8 mouse cellular contexts compared by ENCODE assay signal in genomic region chrX:20364391-20365365, GRCm38 (mm10). TPM values are rescaled to one million over a fixed set of nuclear protein-coding genes. Genes with fewer than 3 reads are reported as not detected.
A peak's percentile ranks its signal among the peaks of the same experiment; 100 is the strongest.
DNase-seq lines count a peak whose midpoint lies in the region; ATAC-seq and TF ChIP-seq lines count a peak whose summit lies in the region.

TSS of gene Rp2 (plus strand) at chrX:20364481.

- TF ChIP-seq POLR2A in CH12.LX (IDR thresholded peaks at IDR 0.05; ENCODE audit: low read depth, low read length): peak; percentile 68
- TF ChIP-seq POLR2A in testis, adult 2 months (IDR thresholded peaks at IDR 0.05; ENCODE audit: control insufficient read depth, low read depth, low read length): no peak; the same call in 1 of the 2 replicates

- peaks cover 23% of the 10 kb centered on the region for H3K79me2 ChIP-seq in CH12.LX (replicated peaks; ENCODE audit: control insufficient read depth, extremely low read depth, insufficient read depth, poor library complexity, severe bottlenecking)

- H3K9me3 ChIP-seq in CH12.LX (replicated peaks; ENCODE audit: low read length): no peaks in the 10 kb centered on the region
- no peaks in the 10 kb centered on the region for H3K9me3 ChIP-seq in forebrain, embryonic 11.5 days (ENCODE audit: control insufficient read depth, low read length)
- no peaks in the 10 kb centered on the region for H3K9me3 ChIP-seq in heart, embryonic 16.5 days (replicated peaks; ENCODE audit: control insufficient read depth, low read length)
- H3K9me3 ChIP-seq in liver, embryonic 16.5 days (replicated peaks; ENCODE audit: control insufficient read depth, low read length): no peaks in the 10 kb centered on the region
- no peaks in the 10 kb centered on the region for H3K9me3 ChIP-seq in neural tube, embryonic 13.5 days

- TF ChIP-seq EP300 in CH12.LX (IDR thresholded peaks at IDR 0.05; ENCODE audit: low read length): no peak

- dilution Hi-C loops in CH12.LX (cut with MboI; ENCODE audit: extremely low pct_ligation_motif_present, extremely low pct_unique_long_range_greater_than_20kb, low sequenced_read_pairs): no loop called here

- in situ Hi-C loops in CH12.LX (cut with MboI; ENCODE audit: low pct_ligation_motif_present, low pct_unique_long_range_greater_than_20kb, low sequenced_read_pairs): loop anchor here (25.0 kb wide), 1 partner anchor 198 kb away; no protein-coding TSS in a partner anchor

- H3K27me3 ChIP-seq in CH12.LX (replicated peaks): no peaks in the 10 kb centered on the region
- H3K27me3 ChIP-seq in forebrain, embryonic 11.5 days (ENCODE audit: control insufficient read depth, insufficient read depth, low read length): no peaks in the 10 kb centered on the region
- no peaks in the 10 kb centered on the region for H3K27me3 ChIP-seq in heart, embryonic 16.5 days (ENCODE audit: control insufficient read depth, insufficient read depth, low read length)
- no peaks in the 10 kb centered on the region for H3K27me3 ChIP-seq in liver, embryonic 16.5 days (ENCODE audit: control insufficient read depth, insufficient read depth, low read depth, low read length)
- no peaks in the 10 kb centered on the region for H3K27me3 ChIP-seq in neural tube, embryonic 13.5 days
- H3K27me3 ChIP-seq in testis, adult 2 months (ENCODE audit: control insufficient read depth, insufficient read depth, low read length): no peaks in the 10 kb centered on the region

- TF ChIP-seq CTCF in CH12.LX (conservative IDR thresholded peaks at IDR 0.05 in 1 of 2, IDR thresholded peaks at IDR 0.05 in 1 of 2; ENCODE audit: low read depth in 2 of 2, low read length in 2 of 2): no peak
- no peak for TF ChIP-seq CTCF in testis, adult 2 months (IDR thresholded peaks at IDR 0.05; ENCODE audit: control insufficient read depth, insufficient read depth, insufficient replicate concordance, low read depth, low read length)

- peaks cover 0 to 13% of the 10 kb centered on the region in 2 experiments; a peak in 1 of 4 replicates for H3K4me1 ChIP-seq in CH12.LX (ENCODE audit: control insufficient read depth in 1 of 2, insufficient read depth in 2 of 2)
- no peaks in the 10 kb centered on the region for H3K4me1 ChIP-seq in forebrain, embryonic 11.5 days (replicated peaks; ENCODE audit: control insufficient read depth, insufficient read depth, low read length)
- H3K4me1 ChIP-seq in heart, embryonic 16.5 days (ENCODE audit: control insufficient read depth, insufficient read depth, low read length): no peaks in the 10 kb centered on the region
- H3K4me1 ChIP-seq in liver, embryonic 16.5 days (ENCODE audit: control insufficient read depth, low read depth, low read length): no peaks in the 10 kb centered on the region; the same call in 1 of the 2 replicates
- H3K4me1 ChIP-seq in neural tube, embryonic 13.5 days (replicated peaks): peaks cover 10% of the 10 kb centered on the region
- no peaks in the 10 kb centered on the region for H3K4me1 ChIP-seq in testis, adult 2 months (ENCODE audit: control insufficient read depth, insufficient read depth, low read length)

- no peaks in the 10 kb centered on the region for H3K36me3 ChIP-seq in CH12.LX (replicated peaks in 1 of 2; ENCODE audit: control insufficient read depth in 1 of 2, insufficient read depth in 1 of 2, low read length in 1 of 2)
- H3K36me3 ChIP-seq in forebrain, embryonic 11.5 days (ENCODE audit: control insufficient read depth, insufficient read depth, low read length): no peaks in the 10 kb centered on the region
- H3K36me3 ChIP-seq in heart, embryonic 16.5 days (ENCODE audit: control insufficient read depth, insufficient read depth): no peaks in the 10 kb centered on the region
- H3K36me3 ChIP-seq in liver, embryonic 16.5 days (ENCODE audit: control insufficient read depth, insufficient read depth): no peaks in the 10 kb centered on the region
- no peaks in the 10 kb centered on the region for H3K36me3 ChIP-seq in neural tube, embryonic 13.5 days
- H3K36me3 ChIP-seq in testis, adult 2 months (ENCODE audit: control insufficient read depth, insufficient read depth, low read length): no peaks in the 10 kb centered on the region

- H3K4me2 ChIP-seq in CH12.LX (ENCODE audit: insufficient read depth, low read depth, poor library complexity, severe bottlenecking): peak within 1 kb of the TSS; percentile 38; the same call in 1 of the 2 replicates
- H3K4me2 ChIP-seq in forebrain, embryonic 11.5 days (ENCODE audit: low read depth, low read length, severe bottlenecking): peak within 1 kb of the TSS; percentile 48
- H3K4me2 ChIP-seq in heart, embryonic 16.5 days (ENCODE audit: low read depth, low read length): peak within 1 kb of the TSS; percentile 68
- H3K4me2 ChIP-seq in liver, embryonic 16.5 days (ENCODE audit: low read depth, low read length): peak within 1 kb of the TSS; percentile 67
- peak within 1 kb of the TSS; percentile 58 for H3K4me2 ChIP-seq in neural tube, embryonic 13.5 days

- peak within 1 kb of the TSS; percentile 71 to 98 (median 76) for H3K4me3 ChIP-seq in CH12.LX (replicated peaks in 1 of 3; ENCODE audit: low read depth in 2 of 3, low read length in 2 of 3, poor library complexity in 1 of 3)
- peak within 1 kb of the TSS; percentile 50 for H3K4me3 ChIP-seq in forebrain, embryonic 11.5 days (ENCODE audit: low read depth, low read length)
- H3K4me3 ChIP-seq in heart, embryonic 16.5 days (ENCODE audit: low read length): peak within 1 kb of the TSS; percentile 74
- H3K4me3 ChIP-seq in liver, embryonic 16.5 days (ENCODE audit: low read depth, low read length): peak within 1 kb of the TSS; percentile 75
- H3K4me3 ChIP-seq in neural tube, embryonic 13.5 days: peak within 1 kb of the TSS; percentile 62
- H3K4me3 ChIP-seq in testis, adult 2 months (ENCODE audit: control insufficient read depth, low read depth, low read length): peak within 1 kb of the TSS; percentile 94

- no peak for TF ChIP-seq RAD21 in CH12.LX (IDR thresholded peaks at IDR 0.05; ENCODE audit: low read depth, low read length)

- 17% methylated on average over 35 of the region's 35 CpGs for WGBS in forebrain, embryonic 11.5 days
- WGBS in heart, embryonic 16.5 days: 8% methylated on average over 35 of the region's 35 CpGs
- 9% methylated on average over 29 of the region's 35 CpGs for WGBS in liver, embryonic 16.5 days (ENCODE audit: insufficient replicate concordance)
- WGBS in neural tube, embryonic 13.5 days: 20% methylated on average over 35 of the region's 35 CpGs

- peak; percentile 89 for DNase-seq in CH12.LX (ENCODE audit: extremely low read depth)
- DNase-seq in c-Kit-positive CD71-positive TER-119-negative erythroid progenitor cells, embryonic 14.5 days (ENCODE audit: low read depth): peak; percentile 74
- peak; percentile 85 for DNase-seq in forebrain, embryonic 11.5 days (ENCODE audit: low spot score)
- peak; percentile 80 to 87 for DNase-seq in kidney, postnatal 4 days

- peak; percentile 100 for ATAC-seq in forebrain, embryonic 11.5 days (replicated peaks; ENCODE audit: low FRiP score)
- peak; percentile 99 for ATAC-seq in heart, embryonic 16.5 days (replicated peaks; ENCODE audit: extremely low read depth, insufficient read depth, low FRiP score)
- ATAC-seq in liver, embryonic 16.5 days (ENCODE audit: low read depth): peak; percentile 99
- ATAC-seq in neural tube, embryonic 13.5 days (ENCODE audit: low read depth): peak; percentile 100

- H3K27ac ChIP-seq in CH12.LX (ENCODE audit: insufficient read depth, low read depth): peak within 1 kb of the TSS; percentile 92
- H3K27ac ChIP-seq in forebrain, embryonic 11.5 days (ENCODE audit: low read depth, low read length): no peak within 1 kb of the TSS
- H3K27ac ChIP-seq in heart, embryonic 16.5 days (ENCODE audit: low read length): peak within 1 kb of the TSS; percentile 78
- peak within 1 kb of the TSS; percentile 64 for H3K27ac ChIP-seq in liver, embryonic 16.5 days (ENCODE audit: low read length)
- peak within 1 kb of the TSS; percentile 64 for H3K27ac ChIP-seq in neural tube, embryonic 13.5 days (replicated peaks)
- peak within 1 kb of the TSS; percentile 84 for H3K27ac ChIP-seq in testis, adult 2 months (ENCODE audit: control insufficient read depth, insufficient read depth, low read depth, low read length)

- H3K9ac ChIP-seq in CH12.LX (ENCODE audit: insufficient read depth, low read depth): peak within 1 kb of the TSS; percentile 95
- peak within 1 kb of the TSS; percentile 67 for H3K9ac ChIP-seq in forebrain, embryonic 11.5 days (ENCODE audit: low read length)
- peak within 1 kb of the TSS; percentile 87 for H3K9ac ChIP-seq in heart, embryonic 16.5 days (ENCODE audit: low read length)
- H3K9ac ChIP-seq in liver, embryonic 16.5 days (ENCODE audit: low read depth, low read length): peak within 1 kb of the TSS; percentile 82
- H3K9ac ChIP-seq in neural tube, embryonic 13.5 days: peak within 1 kb of the TSS; percentile 83

TF ChIP-seq in CH12.LX, 34 proteins besides CTCF, POLR2A, EP300 and RAD21 (continues in another document):
- 0 out of 2 replicates have a peak, but pooled peaks have one; percentile 7 for TF ChIP-seq NELFE (IDR thresholded peaks at IDR 0.05; ENCODE audit: low read depth, low read length)
- no peak for TF ChIP-seq TCF12 (IDR thresholded peaks at IDR 0.05; ENCODE audit: low read depth, low read length)
- TF ChIP-seq E2F4 (IDR thresholded peaks at IDR 0.05; ENCODE audit: insufficient replicate concordance, low read depth, low read length): no peak
- 0 out of 2 replicates have a peak, but pooled peaks have one; percentile 19 for TF ChIP-seq NRF1 (IDR thresholded peaks at IDR 0.05; ENCODE audit: low read depth, low read length)
- no peak for TF ChIP-seq SIN3A (IDR thresholded peaks at IDR 0.05; ENCODE audit: low read length)
- no peak for TF ChIP-seq SMC3 (IDR thresholded peaks at IDR 0.05; ENCODE audit: low read depth, low read length)
- no peak for TF ChIP-seq GABPA (IDR thresholded peaks at IDR 0.05; ENCODE audit: insufficient replicate concordance, low read depth, low read length)
- no peak for TF ChIP-seq TBP (conservative IDR thresholded peaks at IDR 0.05; ENCODE audit: low read depth, low read length)
- no peak for TF ChIP-seq MEF2A (IDR thresholded peaks at IDR 0.05; ENCODE audit: borderline replicate concordance, low read depth, low read length)
- 0 out of 2 replicates have a peak, but pooled peaks have one; percentile 26 for TF ChIP-seq ZMIZ1 (IDR thresholded peaks at IDR 0.05; ENCODE audit: low read depth, low read length)
- no peak for TF ChIP-seq PAX5 (IDR thresholded peaks at IDR 0.05; ENCODE audit: low read length)
- no peak for TF ChIP-seq MAX (IDR thresholded peaks at IDR 0.05; ENCODE audit: low read length)

RNA-seq across cellular contexts. Expression of gene Rp2, which starts in this region (rescaled TPM):
- total RNA-seq in CH12.LX (2012; rRNA removed) (34.7 and 34.9 TPM in 2 replicates), CH12.LX (2014; rRNA removed) (67.6 and 79.3 TPM in 2 replicates)
- polyA plus RNA-seq in CH12.LX (2012; ENCODE audit: insufficient read length, low read depth): 31.6 and 34.8 TPM in 2 replicates
- polyA plus RNA-seq in forebrain, embryonic 11.5 days (2014; fragmentation: Nextera tagmentation; extraction: Ambion mirVana): 21.2 and 26.5 TPM in 2 replicates
- polyA plus RNA-seq in heart, embryonic 16.5 days (2015; fragmentation: Nextera tagmentation; extraction: Ambion mirVana): 12.6 and 14.1 TPM in 2 replicates
- polyA plus RNA-seq in liver, embryonic 16.5 days (2015; fragmentation: Nextera tagmentation; extraction: Ambion mirVana): 9.8 and 10.8 TPM in 2 replicates
- 15.0 and 15.6 TPM in 2 replicates for polyA plus RNA-seq in neural tube, embryonic 13.5 days (2015; fragmentation: Nextera tagmentation; extraction: Ambion mirVana)
- polyA plus RNA-seq in testis, adult 2 months (2012; rRNA removed): 26.2 and 31.5 TPM in 2 replicates
